Mouse (Mus musculus): Measurements from ENCODE around the gene Mindy4. TPM values are rescaled to one million over a fixed set of nuclear protein-coding genes. Genes with fewer than 3 reads are reported as not detected.

Mindy4 gene
- polyA plus RNA-seq, 1 experiment from 2014 or later: 17.2 TPM

- Histone ChIP-seq H3K4me2 (ENCODE audit: low read depth, severe bottlenecking) (no peak overlapping the region), H3K4me3 (ENCODE audit: low read depth, low read length) (no peak overlapping the region), H3K27ac (replicated peaks; ENCODE audit: low read depth, low read length) (no peak overlapping the region), H3K9ac (ENCODE audit: low read length) (no peak overlapping the region), H3K4me1 (ENCODE audit: control insufficient read depth, insufficient read depth, low read length) (no peaks in the 10 kb centered on the region), H3K27me3 (ENCODE audit: control insufficient read depth, insufficient read depth, low read length) (no peaks in the 10 kb centered on the region), H3K36me3 (ENCODE audit: control insufficient read depth, insufficient read depth, low read length) (peaks cover 6% of the 10 kb centered on the region; the same call in 1 of the 2 replicates), H3K9me3 (ENCODE audit: control insufficient read depth, low read length) (no peaks in the 10 kb centered on the region)
- DNase-seq (ENCODE audit: low spot score) (no peak), ATAC-seq (ENCODE audit: insufficient number of reproducible peaks, low FRiP score, low TSS enrichment, low read depth) (no peak)
- 92% methylated on average over 9 of the region's 9 CpGs for WGBS
These were observed 15.0 kb downstream of the Mindy4 start for GRCm38 (mm10) chr6:55218232-55218631.

GRCm38 (mm10) chr6:55223986-55224385, 20.8 kb downstream of the Mindy4 start:
- Histone ChIP-seq H3K27ac (replicated peaks; ENCODE audit: low read depth, low read length) (no peak overlapping the region), H3K36me3 (ENCODE audit: control insufficient read depth, insufficient read depth, low read length) (0 out of 2 replicates have a peak, but pooled peaks cover 2% of the 10 kb centered on the region)

GRCm38 (mm10) chr6:55230048-55230447, 26.9 kb downstream of the Mindy4 start:
- H3K36me3 ChIP-seq (ENCODE audit: control insufficient read depth, insufficient read depth, low read length): no peaks in the 10 kb centered on the region
- no peak overlapping the region for H3K27ac ChIP-seq (replicated peaks; ENCODE audit: low read depth, low read length)
- no peaks in the 10 kb centered on the region for H3K27me3 ChIP-seq (ENCODE audit: control insufficient read depth, insufficient read depth, low read length)
- 87% methylated on average over 8 of the region's 8 CpGs for WGBS
- no peak for ATAC-seq (ENCODE audit: insufficient number of reproducible peaks, low FRiP score, low TSS enrichment, low read depth)
- no peaks in the 10 kb centered on the region for H3K4me1 ChIP-seq (ENCODE audit: control insufficient read depth, insufficient read depth, low read length)
- no peak for DNase-seq (ENCODE audit: low spot score)
- H3K9ac ChIP-seq (ENCODE audit: low read length): no peak overlapping the region
- no peaks in the 10 kb centered on the region for H3K9me3 ChIP-seq (ENCODE audit: control insufficient read depth, low read length)
- no peak overlapping the region for H3K4me3 ChIP-seq (ENCODE audit: low read depth, low read length)
- no peak overlapping the region for H3K4me2 ChIP-seq (ENCODE audit: low read depth, severe bottlenecking)

More at GRCm38 (mm10) chr6:55223986-55224385, 20.8 kb downstream of the Mindy4 start:
- DNase-seq (ENCODE audit: low spot score) (no peak), ATAC-seq (ENCODE audit: insufficient number of reproducible peaks, low FRiP score, low TSS enrichment, low read depth) (no peak)
- 96% methylated on average over 8 of the region's 8 CpGs for WGBS
- no peak overlapping the region for H3K9ac ChIP-seq (ENCODE audit: low read length)
- H3K27me3 ChIP-seq (ENCODE audit: control insufficient read depth, insufficient read depth, low read length): no peaks in the 10 kb centered on the region
- no peak overlapping the region for H3K4me2 ChIP-seq (ENCODE audit: low read depth, severe bottlenecking)
- H3K4me1 ChIP-seq (ENCODE audit: control insufficient read depth, insufficient read depth, low read length): no peaks in the 10 kb centered on the region
- H3K4me3 ChIP-seq (ENCODE audit: low read depth, low read length): no peak overlapping the region
- no peaks in the 10 kb centered on the region for H3K9me3 ChIP-seq (ENCODE audit: control insufficient read depth, low read length)

GRCm38 (mm10) chr6:55232101-55232500, 28.9 kb downstream of the Mindy4 start:
- H3K27ac ChIP-seq (replicated peaks; ENCODE audit: low read depth, low read length): no peak overlapping the region
- ATAC-seq (ENCODE audit: insufficient number of reproducible peaks, low FRiP score, low TSS enrichment, low read depth) (no peak), DNase-seq (ENCODE audit: low spot score) (no peak)
- H3K4me1 ChIP-seq (ENCODE audit: control insufficient read depth, insufficient read depth, low read length): no peaks in the 10 kb centered on the region
- WGBS: 86% methylated on average over 7 of the region's 7 CpGs
- no peaks in the 10 kb centered on the region for H3K36me3 ChIP-seq (ENCODE audit: control insufficient read depth, insufficient read depth, low read length)
- H3K4me3 ChIP-seq (ENCODE audit: low read depth, low read length): no peak overlapping the region
- H3K27me3 ChIP-seq (ENCODE audit: control insufficient read depth, insufficient read depth, low read length): no peaks in the 10 kb centered on the region
- no peak overlapping the region for H3K9ac ChIP-seq (ENCODE audit: low read length)
- no peaks in the 10 kb centered on the region for H3K9me3 ChIP-seq (ENCODE audit: control insufficient read depth, low read length)
- H3K4me2 ChIP-seq (ENCODE audit: low read depth, severe bottlenecking): no peak overlapping the region

- H3K36me3 ChIP-seq (ENCODE audit: control insufficient read depth, insufficient read depth, low read length): no peaks in the 10 kb centered on the region
- WGBS: 55% methylated on average over 3 of the region's 3 CpGs
- H3K27ac ChIP-seq (replicated peaks; ENCODE audit: low read depth, low read length): no peak overlapping the region
- H3K4me1 ChIP-seq (ENCODE audit: control insufficient read depth, insufficient read depth, low read length): no peaks in the 10 kb centered on the region
- no peaks in the 10 kb centered on the region for H3K9me3 ChIP-seq (ENCODE audit: control insufficient read depth, low read length)
- H3K4me3 ChIP-seq (ENCODE audit: low read depth, low read length): no peak overlapping the region
- no peak overlapping the region for H3K9ac ChIP-seq (ENCODE audit: low read length)
- ATAC-seq (ENCODE audit: insufficient number of reproducible peaks, low FRiP score, low TSS enrichment, low read depth): no peak
- peak; percentile 37 for DNase-seq (ENCODE audit: low spot score)
- no peaks in the 10 kb centered on the region for H3K27me3 ChIP-seq (ENCODE audit: control insufficient read depth, insufficient read depth, low read length)
- H3K4me2 ChIP-seq (ENCODE audit: low read depth, severe bottlenecking): no peak overlapping the region
These were observed 29.5 kb downstream of the Mindy4 start for GRCm38 (mm10) chr6:55232524-55233264.

- 96% methylated on average over 5 of the region's 5 CpGs for WGBS
- H3K27ac ChIP-seq (replicated peaks; ENCODE audit: low read depth, low read length): no peak overlapping the region
- H3K36me3 ChIP-seq (ENCODE audit: control insufficient read depth, insufficient read depth, low read length): no peaks in the 10 kb centered on the region
- ATAC-seq (ENCODE audit: insufficient number of reproducible peaks, low FRiP score, low TSS enrichment, low read depth) (no peak), DNase-seq (ENCODE audit: low spot score) (no peak)
- no peak overlapping the region for H3K4me3 ChIP-seq (ENCODE audit: low read depth, low read length)
- H3K4me2 ChIP-seq (ENCODE audit: low read depth, severe bottlenecking): no peak overlapping the region
- no peaks in the 10 kb centered on the region for H3K4me1 ChIP-seq (ENCODE audit: control insufficient read depth, insufficient read depth, low read length)
- no peak overlapping the region for H3K9ac ChIP-seq (ENCODE audit: low read length)
- H3K27me3 ChIP-seq (ENCODE audit: control insufficient read depth, insufficient read depth, low read length): no peaks in the 10 kb centered on the region
- no peaks in the 10 kb centered on the region for H3K9me3 ChIP-seq (ENCODE audit: control insufficient read depth, low read length)
These were observed 30.1 kb downstream of the Mindy4 start for GRCm38 (mm10) chr6:55233326-55233725.

GRCm38 (mm10) chr6:55234636-55235035, 31.5 kb downstream of the Mindy4 start:
- ATAC-seq (ENCODE audit: insufficient number of reproducible peaks, low FRiP score, low TSS enrichment, low read depth) (no peak), DNase-seq (ENCODE audit: low spot score) (no peak)
- Histone ChIP-seq H3K27ac (replicated peaks; ENCODE audit: low read depth, low read length) (no peak overlapping the region), H3K27me3 (ENCODE audit: control insufficient read depth, insufficient read depth, low read length) (no peaks in the 10 kb centered on the region), H3K9me3 (ENCODE audit: control insufficient read depth, low read length) (no peaks in the 10 kb centered on the region), H3K4me3 (ENCODE audit: low read depth, low read length) (no peak overlapping the region), H3K9ac (ENCODE audit: low read length) (no peak overlapping the region), H3K4me2 (ENCODE audit: low read depth, severe bottlenecking) (no peak overlapping the region), H3K36me3 (ENCODE audit: control insufficient read depth, insufficient read depth, low read length) (no peaks in the 10 kb centered on the region), H3K4me1 (ENCODE audit: control insufficient read depth, insufficient read depth, low read length) (no peaks in the 10 kb centered on the region)
- 88% methylated on average over 6 of the region's 6 CpGs for WGBS

- Histone ChIP-seq H3K4me2 (ENCODE audit: low read depth, severe bottlenecking) (no peak overlapping the region), H3K27me3 (ENCODE audit: control insufficient read depth, insufficient read depth, low read length) (no peaks in the 10 kb centered on the region), H3K9ac (ENCODE audit: low read length) (no peak overlapping the region), H3K4me3 (ENCODE audit: low read depth, low read length) (no peak overlapping the region), H3K27ac (replicated peaks; ENCODE audit: low read depth, low read length) (no peak overlapping the region), H3K9me3 (ENCODE audit: control insufficient read depth, low read length) (no peaks in the 10 kb centered on the region), H3K4me1 (ENCODE audit: control insufficient read depth, insufficient read depth, low read length) (no peaks in the 10 kb centered on the region), H3K36me3 (ENCODE audit: control insufficient read depth, insufficient read depth, low read length) (no peaks in the 10 kb centered on the region)
- ATAC-seq (ENCODE audit: insufficient number of reproducible peaks, low FRiP score, low TSS enrichment, low read depth) (no peak), DNase-seq (ENCODE audit: low spot score) (no peak)
- 81% methylated on average over 4 of the region's 4 CpGs for WGBS
These were observed 32.5 kb downstream of the Mindy4 start for GRCm38 (mm10) chr6:55235733-55236132.

GRCm38 (mm10) chr6:55239931-55240330, 36.7 kb downstream of the Mindy4 start:
- Histone ChIP-seq H3K27ac (replicated peaks; ENCODE audit: low read depth, low read length) (no peak overlapping the region), H3K36me3 (ENCODE audit: control insufficient read depth, insufficient read depth, low read length) (no peaks in the 10 kb centered on the region), H3K9ac (ENCODE audit: low read length) (no peak overlapping the region), H3K4me3 (ENCODE audit: low read depth, low read length) (no peak overlapping the region), H3K4me1 (ENCODE audit: control insufficient read depth, insufficient read depth, low read length) (no peaks in the 10 kb centered on the region), H3K4me2 (ENCODE audit: low read depth, severe bottlenecking) (no peak overlapping the region), H3K9me3 (ENCODE audit: control insufficient read depth, low read length) (no peaks in the 10 kb centered on the region), H3K27me3 (ENCODE audit: control insufficient read depth, insufficient read depth, low read length) (no peaks in the 10 kb centered on the region)
- DNase-seq (ENCODE audit: low spot score) (no peak), ATAC-seq (ENCODE audit: insufficient number of reproducible peaks, low FRiP score, low TSS enrichment, low read depth) (no peak)
- WGBS: 61% methylated on average over 8 of the region's 8 CpGs
